Mouse (Mus musculus): ENCODE results near the gene Ercc6l2. TPM values are rescaled to one million over a fixed set of nuclear protein-coding genes. Genes with fewer than 3 reads are reported as not detected.
A peak's percentile ranks its signal among the peaks of the same experiment; 100 is the strongest.
"Not testable (repeated sequence)": the region's sequence is repeated elsewhere in the genome, so short reads cannot be mapped to it uniquely, and the experiment has no call there.

Gene Ercc6l2
- polyA plus RNA-seq, 1 experiment from 2014 or later, result 29.5 TPM

- not testable (repeated sequence) for H3K9ac ChIP-seq (replicated peaks; ENCODE audit: low read length); H3K4me2 ChIP-seq (ENCODE audit: low read depth, low read length); H3K27me3 ChIP-seq (ENCODE audit: control insufficient read depth, insufficient read depth, low read length); H3K36me3 ChIP-seq (replicated peaks; ENCODE audit: control insufficient read depth, insufficient read depth, low read depth, low read length); ATAC-seq (replicated peaks; ENCODE audit: insufficient number of reproducible peaks, low FRiP score, low TSS enrichment, low read depth); H3K4me1 ChIP-seq (ENCODE audit: control insufficient read depth, insufficient read depth, low read length); H3K9me3 ChIP-seq (replicated peaks; ENCODE audit: control insufficient read depth, low read length); H3K4me3 ChIP-seq (ENCODE audit: low read depth, low read length); DNase-seq (ENCODE audit: low spot score); H3K27ac ChIP-seq (replicated peaks; ENCODE audit: low read depth, low read length)
- 58% methylated on average over 2 of the region's 6 CpGs for WGBS
These were observed 109.0 kb downstream of the Ercc6l2 start for GRCm38 (mm10) chr13:63924036-63924435.

- 19% methylated on average over 4 of the region's 4 CpGs for WGBS
- DNase-seq (ENCODE audit: low spot score), result peak; percentile 67
These were observed 112.3 kb downstream of the Ercc6l2 start for GRCm38 (mm10) chr13:63927326-63927725.

GRCm38 (mm10) chr13:63929351-63929750 lies 114.3 kb downstream of the Ercc6l2 start:
- no peaks in the 10 kb centered on the region for H3K27me3 ChIP-seq (ENCODE audit: control insufficient read depth, insufficient read depth, low read length)
- no peaks in the 10 kb centered on the region for H3K4me1 ChIP-seq (ENCODE audit: control insufficient read depth, insufficient read depth, low read length)
- no peaks in the 10 kb centered on the region for H3K36me3 ChIP-seq (replicated peaks; ENCODE audit: control insufficient read depth, insufficient read depth, low read depth, low read length)
- ATAC-seq (replicated peaks; ENCODE audit: insufficient number of reproducible peaks, low FRiP score, low TSS enrichment, low read depth) (peak; percentile 47; the same call in 1 of the 2 replicates), DNase-seq (ENCODE audit: low spot score) (no peak)
- WGBS, result 35% methylated on average over 1 of the region's 1 CpGs
- no peak overlapping the region for H3K4me3 ChIP-seq (ENCODE audit: low read depth, low read length)
- H3K9ac ChIP-seq (replicated peaks; ENCODE audit: low read length), result no peak overlapping the region
- H3K27ac ChIP-seq (replicated peaks; ENCODE audit: low read depth, low read length), result no peak overlapping the region
- no peak overlapping the region for H3K4me2 ChIP-seq (ENCODE audit: low read depth, low read length)
- no peaks in the 10 kb centered on the region for H3K9me3 ChIP-seq (replicated peaks; ENCODE audit: control insufficient read depth, low read length)

More at GRCm38 (mm10) chr13:63927326-63927725, 112.3 kb downstream of the Ercc6l2 start:
- H3K4me2 ChIP-seq (ENCODE audit: low read depth, low read length), result no peak overlapping the region
- H3K4me1 ChIP-seq (ENCODE audit: control insufficient read depth, insufficient read depth, low read length), result no peaks in the 10 kb centered on the region
- no peaks in the 10 kb centered on the region for H3K27me3 ChIP-seq (ENCODE audit: control insufficient read depth, insufficient read depth, low read length)
- H3K9me3 ChIP-seq (replicated peaks; ENCODE audit: control insufficient read depth, low read length), result no peaks in the 10 kb centered on the region
- no peak overlapping the region for H3K9ac ChIP-seq (replicated peaks; ENCODE audit: low read length)
- no peaks in the 10 kb centered on the region for H3K36me3 ChIP-seq (replicated peaks; ENCODE audit: control insufficient read depth, insufficient read depth, low read depth, low read length)
- H3K4me3 ChIP-seq (ENCODE audit: low read depth, low read length), result no peak overlapping the region
- H3K27ac ChIP-seq (replicated peaks; ENCODE audit: low read depth, low read length), result no peak overlapping the region
- no peak for ATAC-seq (replicated peaks; ENCODE audit: insufficient number of reproducible peaks, low FRiP score, low TSS enrichment, low read depth)

GRCm38 (mm10) chr13:63929917-63930515 lies 115.0 kb downstream of the Ercc6l2 start:
- no peak overlapping the region for H3K4me3 ChIP-seq (ENCODE audit: low read depth, low read length)
- H3K27me3 ChIP-seq (ENCODE audit: control insufficient read depth, insufficient read depth, low read length), result no peaks in the 10 kb centered on the region
- H3K36me3 ChIP-seq (replicated peaks; ENCODE audit: control insufficient read depth, insufficient read depth, low read depth, low read length), result no peaks in the 10 kb centered on the region
- WGBS, result 64% methylated on average over 5 of the region's 5 CpGs
- no peak overlapping the region for H3K27ac ChIP-seq (replicated peaks; ENCODE audit: low read depth, low read length)
- H3K9me3 ChIP-seq (replicated peaks; ENCODE audit: control insufficient read depth, low read length), result no peaks in the 10 kb centered on the region
- no peaks in the 10 kb centered on the region for H3K4me1 ChIP-seq (ENCODE audit: control insufficient read depth, insufficient read depth, low read length)
- no peak for ATAC-seq (replicated peaks; ENCODE audit: insufficient number of reproducible peaks, low FRiP score, low TSS enrichment, low read depth)
- H3K4me2 ChIP-seq (ENCODE audit: low read depth, low read length), result no peak overlapping the region
- DNase-seq (ENCODE audit: low spot score), result no peak
- no peak overlapping the region for H3K9ac ChIP-seq (replicated peaks; ENCODE audit: low read length)

GRCm38 (mm10) chr13:63930525-63930924 lies 115.5 kb downstream of the Ercc6l2 start:
- H3K27ac ChIP-seq (replicated peaks; ENCODE audit: low read depth, low read length), result no peak overlapping the region

GRCm38 (mm10) chr13:63936369-63936768 lies 121.3 kb downstream of the Ercc6l2 start:
- Histone ChIP-seq H3K36me3 (replicated peaks; ENCODE audit: control insufficient read depth, insufficient read depth, low read depth, low read length) (no peaks in the 10 kb centered on the region), H3K27me3 (ENCODE audit: control insufficient read depth, insufficient read depth, low read length) (no peaks in the 10 kb centered on the region), H3K9me3 (replicated peaks; ENCODE audit: control insufficient read depth, low read length) (no peaks in the 10 kb centered on the region), H3K27ac (replicated peaks; ENCODE audit: low read depth, low read length) (no peak overlapping the region), H3K9ac (replicated peaks; ENCODE audit: low read length) (no peak overlapping the region), H3K4me3 (ENCODE audit: low read depth, low read length) (no peak overlapping the region), H3K4me1 (ENCODE audit: control insufficient read depth, insufficient read depth, low read length) (no peaks in the 10 kb centered on the region), H3K4me2 (ENCODE audit: low read depth, low read length) (no peak overlapping the region)
- WGBS, result 85% methylated on average over 9 of the region's 9 CpGs
- DNase-seq (ENCODE audit: low spot score) (no peak), ATAC-seq (replicated peaks; ENCODE audit: insufficient number of reproducible peaks, low FRiP score, low TSS enrichment, low read depth) (no peak)

More at GRCm38 (mm10) chr13:63930525-63930924, 115.5 kb downstream of the Ercc6l2 start:
- Histone ChIP-seq H3K9ac (replicated peaks; ENCODE audit: low read length) (no peak overlapping the region), H3K4me2 (ENCODE audit: low read depth, low read length) (no peak overlapping the region), H3K9me3 (replicated peaks; ENCODE audit: control insufficient read depth, low read length) (no peaks in the 10 kb centered on the region), H3K4me3 (ENCODE audit: low read depth, low read length) (no peak overlapping the region), H3K4me1 (ENCODE audit: control insufficient read depth, insufficient read depth, low read length) (no peaks in the 10 kb centered on the region), H3K27me3 (ENCODE audit: control insufficient read depth, insufficient read depth, low read length) (no peaks in the 10 kb centered on the region), H3K36me3 (replicated peaks; ENCODE audit: control insufficient read depth, insufficient read depth, low read depth, low read length) (no peaks in the 10 kb centered on the region)
- DNase-seq (ENCODE audit: low spot score), result no peak
- WGBS, result 81% methylated on average over 10 of the region's 10 CpGs
- ATAC-seq (replicated peaks; ENCODE audit: insufficient number of reproducible peaks, low FRiP score, low TSS enrichment, low read depth), result no peak

- Histone ChIP-seq H3K9me3 (replicated peaks; ENCODE audit: control insufficient read depth, low read length) (no peaks in the 10 kb centered on the region), H3K36me3 (replicated peaks; ENCODE audit: control insufficient read depth, insufficient read depth, low read depth, low read length) (no peaks in the 10 kb centered on the region), H3K4me1 (ENCODE audit: control insufficient read depth, insufficient read depth, low read length) (no peaks in the 10 kb centered on the region), H3K27me3 (ENCODE audit: control insufficient read depth, insufficient read depth, low read length) (no peaks in the 10 kb centered on the region), H3K9ac (replicated peaks; ENCODE audit: low read length) (no peak overlapping the region), H3K27ac (replicated peaks; ENCODE audit: low read depth, low read length) (no peak overlapping the region), H3K4me2 (ENCODE audit: low read depth, low read length) (no peak overlapping the region), H3K4me3 (ENCODE audit: low read depth, low read length) (no peak overlapping the region)
- 76% methylated on average over 1 of the region's 1 CpGs for WGBS
- ATAC-seq (replicated peaks; ENCODE audit: insufficient number of reproducible peaks, low FRiP score, low TSS enrichment, low read depth), result no peak
- no peak for DNase-seq (ENCODE audit: low spot score)
These were observed 125.2 kb downstream of the Ercc6l2 start for GRCm38 (mm10) chr13:63940257-63940656.

- DNase-seq (ENCODE audit: low spot score), result no peak
- H3K36me3 ChIP-seq (replicated peaks; ENCODE audit: control insufficient read depth, insufficient read depth, low read depth, low read length), result no peaks in the 10 kb centered on the region
- 90% methylated on average over 4 of the region's 4 CpGs for WGBS
These were observed 126.1 kb downstream of the Ercc6l2 start for GRCm38 (mm10) chr13:63941170-63941569.

More at GRCm38 (mm10) chr13:63941170-63941569, 126.1 kb downstream of the Ercc6l2 start:
- no peak for ATAC-seq (replicated peaks; ENCODE audit: insufficient number of reproducible peaks, low FRiP score, low TSS enrichment, low read depth)
- Histone ChIP-seq H3K4me3 (ENCODE audit: low read depth, low read length) (no peak overlapping the region), H3K4me1 (ENCODE audit: control insufficient read depth, insufficient read depth, low read length) (no peaks in the 10 kb centered on the region), H3K27me3 (ENCODE audit: control insufficient read depth, insufficient read depth, low read length) (no peaks in the 10 kb centered on the region), H3K9ac (replicated peaks; ENCODE audit: low read length) (no peak overlapping the region), H3K4me2 (ENCODE audit: low read depth, low read length) (no peak overlapping the region), H3K27ac (replicated peaks; ENCODE audit: low read depth, low read length) (no peak overlapping the region), H3K9me3 (replicated peaks; ENCODE audit: control insufficient read depth, low read length) (no peaks in the 10 kb centered on the region)
